18 mouse cellular contexts compared by ENCODE assay signal in the genomic region with DNA sequence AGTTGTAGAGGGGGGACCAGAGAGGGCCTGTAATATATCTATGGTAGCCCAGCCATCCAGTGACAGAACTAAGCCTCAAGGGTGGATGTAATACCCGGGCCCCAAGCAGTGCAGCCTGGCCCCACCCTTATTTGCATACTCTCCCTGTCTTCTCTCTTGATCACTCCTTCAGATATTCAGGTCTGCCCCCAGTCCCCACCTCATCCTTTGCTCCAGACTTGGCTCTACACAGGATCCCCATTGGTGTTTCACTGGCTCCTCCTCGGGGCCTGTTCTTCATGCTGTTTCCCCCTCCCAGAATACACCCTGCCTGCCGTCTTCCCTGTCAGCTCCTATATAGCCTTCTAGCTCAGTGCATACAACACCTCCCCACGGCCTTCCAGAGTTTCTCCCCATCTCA. TPM values are rescaled to one million over a fixed set of nuclear protein-coding genes. Genes with fewer than 3 reads are reported as not detected.
DNase-seq lines count a peak whose midpoint lies in the region; ATAC-seq and TF ChIP-seq lines count a peak whose summit lies in the region.
"Had no signal": no experiment of that assay in that cellular context is flagged by ENCODE, and none has a peak within 500 bp of the region (broad histone marks: within the 10 kb centered on the region; RNA-seq: fewer than 3 reads in every experiment).

No protein-coding gene starts in this region.

- H3K36me3 ChIP-seq in midbrain, embryonic 10.5 days, result no peaks in the 10 kb centered on the region
- H3K36me3 ChIP-seq in midbrain, embryonic 15.5 days (replicated peaks), result no peaks in the 10 kb centered on the region
- H3K36me3 ChIP-seq in embryonic facial prominence, embryonic 10.5 days (replicated peaks), result no peaks in the 10 kb centered on the region
- H3K36me3 ChIP-seq: kidney, embryonic 15.5 days; liver, embryonic 15.5 days had no signal

- 72% methylated on average over 4 of the region's 4 CpGs for WGBS in midbrain, embryonic 10.5 days
- WGBS in midbrain, embryonic 15.5 days, result 62% methylated on average over 4 of the region's 4 CpGs
- 67% methylated on average over 4 of the region's 4 CpGs for WGBS in embryonic facial prominence, embryonic 10.5 days

- intact Hi-C loops in gastrocnemius, adult 2 months (cut with DNase I), result loop anchor here (2.0 kb wide), 1 partner anchor 33 kb away; no protein-coding TSS in a partner anchor

- TF ChIP-seq CTCF in gastrocnemius, adult 2 months (IDR thresholded peaks at IDR 0.05), result no peak

- ATAC-seq in midbrain, embryonic 15.5 days (replicated peaks), result no peak
- ATAC-seq: CD4-positive, CD25-positive, alpha-beta regulatory T cell, adult 4 months; lung, postnatal 0 days had no signal

- peak overlapping the region; percentile 79 for H3K27ac ChIP-seq in gastrocnemius, adult 2 months
- H3K27ac ChIP-seq in midbrain, embryonic 10.5 days (replicated peaks), result peak overlapping the region; percentile 42; the same call in 1 of the 2 replicates
- no peak overlapping the region for H3K27ac ChIP-seq in midbrain, embryonic 15.5 days
- H3K27ac ChIP-seq in embryonic facial prominence, embryonic 10.5 days (replicated peaks), result peak overlapping the region; percentile 70; the same call in 1 of the 2 replicates
- H3K27ac ChIP-seq: hindbrain, embryonic 14.5 days; liver, embryonic 15.5 days; macrophage had no signal

- H3K9ac ChIP-seq in midbrain, embryonic 15.5 days, result no peak overlapping the region
- H3K9ac ChIP-seq: hindbrain, embryonic 14.5 days; kidney, embryonic 15.5 days; liver, embryonic 15.5 days had no signal

- DNase-seq in gastrocnemius, adult 2 months, result no peak
- DNase-seq in gastrocnemius, adult 8-10 months (ENCODE audit: low spot score in 2 of 2), result no peak
- no peak for DNase-seq in midbrain, embryonic 10.5 days (ENCODE audit: low spot score)
- DNase-seq in embryonic facial prominence, embryonic 10.5 days (ENCODE audit: low spot score), result no peak
- DNase-seq in embryo, embryonic 10.5 days (ENCODE audit: low spot score), result no peak
- no peak for DNase-seq in adrenal gland, adult 18-20 months (ENCODE audit: low spot score in 2 of 2)
- no peak for DNase-seq in adrenal gland, postnatal 14 days
- DNase-seq: kidney, postnatal 36 days; layer of hippocampus, postnatal 36 days; right cerebral cortex, postnatal 4 days; thymus, postnatal 25 days had no signal

- no peak overlapping the region for H3K4me3 ChIP-seq in gastrocnemius, adult 2 months
- H3K4me3 ChIP-seq in midbrain, embryonic 10.5 days, result no peak overlapping the region
- no peak overlapping the region for H3K4me3 ChIP-seq in midbrain, embryonic 15.5 days
- H3K4me3 ChIP-seq in embryonic facial prominence, embryonic 10.5 days, result no peak overlapping the region
- H3K4me3 ChIP-seq: kidney, embryonic 15.5 days; liver, embryonic 15.5 days had no signal

- peaks cover 14% of the 10 kb centered on the region; the same call in 1 of the 2 replicates for H3K27me3 ChIP-seq in midbrain, embryonic 10.5 days (ENCODE audit: low read depth, poor library complexity, severe bottlenecking)
- H3K27me3 ChIP-seq in midbrain, embryonic 15.5 days (replicated peaks), result no peaks in the 10 kb centered on the region
- H3K27me3 ChIP-seq in embryonic facial prominence, embryonic 10.5 days (replicated peaks; ENCODE audit: low read depth, poor library complexity, severe bottlenecking), result no peaks in the 10 kb centered on the region
- H3K27me3 ChIP-seq: kidney, embryonic 15.5 days had no signal

- peaks cover 85% of the 10 kb centered on the region for H3K4me1 ChIP-seq in midbrain, embryonic 10.5 days
- peaks cover 27% of the 10 kb centered on the region for H3K4me1 ChIP-seq in midbrain, embryonic 15.5 days
- peaks cover 96% of the 10 kb centered on the region for H3K4me1 ChIP-seq in embryonic facial prominence, embryonic 10.5 days

- H3K9me3 ChIP-seq in midbrain, embryonic 10.5 days (replicated peaks), result no peaks in the 10 kb centered on the region
- H3K9me3 ChIP-seq in midbrain, embryonic 15.5 days, result no peaks in the 10 kb centered on the region
- no peaks in the 10 kb centered on the region for H3K9me3 ChIP-seq in embryonic facial prominence, embryonic 10.5 days
- H3K9me3 ChIP-seq: kidney, embryonic 15.5 days; liver, embryonic 15.5 days had no signal

- no peak overlapping the region for H3K4me2 ChIP-seq in midbrain, embryonic 15.5 days
- H3K4me2 ChIP-seq: hindbrain, embryonic 14.5 days; kidney, embryonic 15.5 days; liver, embryonic 15.5 days had no signal

RNA-seq across cellular contexts. Expression of gene Dab2ip, which starts 57.3 kb away (rescaled TPM):
- 10 to 100 TPM; 38.2 to 52.0 TPM for total RNA-seq in gastrocnemius, adult 2 months (2021)
- 10 to 100 TPM; 38.2 to 71.8 (median 40.3) TPM for total RNA-seq in gastrocnemius, adult 8-10 months (2022)
- 19.7 and 24.7 TPM in 2 replicates for polyA plus RNA-seq in midbrain, embryonic 10.5 days (2016; fragmentation: Nextera tagmentation; extraction: Ambion mirVana)
- polyA plus RNA-seq in midbrain, embryonic 15.5 days (2015; fragmentation: Nextera tagmentation; extraction: Ambion mirVana), result 75.5 and 79.7 TPM in 2 replicates
- 34.7 and 35.4 TPM in 2 replicates for polyA plus RNA-seq in embryonic facial prominence, embryonic 10.5 days (2016; fragmentation: Nextera tagmentation; extraction: Ambion mirVana)
- total RNA-seq in adrenal gland, adult 18-20 months (2021), result 10 to 100 TPM; 43.5 to 87.3 TPM
- 69.6 and 73.3 TPM in 2 replicates for total RNA-seq in adrenal gland, postnatal 14 days (2021)
